Mouse (Mus musculus): ENCODE data around the gene Neurod4.
"Not testable (repeated sequence)": the region's sequence is repeated elsewhere in the genome, so short reads cannot be mapped to it uniquely, and the experiment has no call there.

The Neurod4 gene

GRCm38 (mm10) chr10:130313531-130313930 lies 33.5 kb upstream of the Neurod4 start:
- Histone ChIP-seq H3K27me3 (ENCODE audit: insufficient read depth, low read length) (no peaks in the 10 kb centered on the region), H3K4me1 (replicated peaks; ENCODE audit: low read depth, low read length) (no peaks in the 10 kb centered on the region), H3K36me3 (ENCODE audit: insufficient read depth, low read length) (no peaks in the 10 kb centered on the region), H3K4me3 (replicated peaks; ENCODE audit: low read length) (no peak overlapping the region), H3K9me3 (ENCODE audit: low read length) (no peaks in the 10 kb centered on the region)
- peak; percentile 32 for TF ChIP-seq CTCF (conservative IDR thresholded peaks at IDR 0.05; ENCODE audit: low read length)
- no peak for TF ChIP-seq NANOG (IDR thresholded peaks at IDR 0.05; ENCODE audit: borderline replicate concordance, low read length)
- no peak for TF ChIP-seq POU5F1 (IDR thresholded peaks at IDR 0.05; ENCODE audit: borderline replicate concordance, low read length)

DNA sequence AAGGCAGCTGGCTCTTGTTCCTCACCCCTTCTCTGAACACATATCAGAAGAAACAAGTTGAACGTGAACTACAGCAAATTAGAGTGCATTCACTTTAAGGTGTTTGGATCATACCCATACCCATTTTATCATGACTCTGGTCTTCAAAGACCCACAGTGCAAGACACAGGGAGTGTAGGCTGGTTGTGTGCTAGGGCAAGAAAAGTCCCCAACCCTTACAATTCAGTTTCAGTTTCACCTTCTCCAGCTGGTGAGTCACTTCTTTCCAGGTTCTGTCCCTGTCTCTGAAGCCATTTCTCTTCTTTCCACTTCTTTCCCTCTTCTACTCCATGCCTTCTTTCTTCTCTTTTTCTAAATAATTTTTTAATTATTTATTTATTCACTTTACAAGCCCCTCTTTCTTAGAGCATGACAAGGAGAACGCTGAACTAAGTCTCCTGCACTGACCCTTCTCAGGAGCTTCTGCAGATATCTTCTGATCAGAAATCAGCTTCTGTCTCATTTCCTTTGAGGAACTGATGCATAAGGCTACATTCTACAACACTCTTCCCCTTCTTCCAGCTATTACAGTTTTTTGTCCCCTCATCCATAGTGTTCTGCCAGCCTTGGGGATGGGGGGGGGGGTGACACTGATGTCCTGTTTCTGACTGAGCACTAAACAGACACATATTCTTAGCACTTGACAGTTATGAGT lies 31.6 kb upstream of the Neurod4 start:
- Histone ChIP-seq H3K9me3 (ENCODE audit: low read length) (no peaks in the 10 kb centered on the region), H3K4me3 (replicated peaks; ENCODE audit: low read length) (no peak overlapping the region), H3K4me1 (replicated peaks; ENCODE audit: low read depth, low read length) (no peaks in the 10 kb centered on the region), H3K27me3 (ENCODE audit: insufficient read depth, low read length) (no peaks in the 10 kb centered on the region), H3K36me3 (ENCODE audit: insufficient read depth, low read length) (no peaks in the 10 kb centered on the region)
- TF ChIP-seq POU5F1 (IDR thresholded peaks at IDR 0.05; ENCODE audit: borderline replicate concordance, low read length) (no peak), CTCF (conservative IDR thresholded peaks at IDR 0.05; ENCODE audit: low read length) (no peak), NANOG (IDR thresholded peaks at IDR 0.05; ENCODE audit: borderline replicate concordance, low read length) (no peak)

GRCm38 (mm10) chr10:130304138-130304537 lies 24.1 kb upstream of the Neurod4 start:
- not testable (repeated sequence) for H3K4me3 ChIP-seq (replicated peaks; ENCODE audit: low read length); H3K27me3 ChIP-seq (ENCODE audit: insufficient read depth, low read length); H3K9me3 ChIP-seq (ENCODE audit: low read length); H3K36me3 ChIP-seq (ENCODE audit: insufficient read depth, low read length); H3K4me1 ChIP-seq (replicated peaks; ENCODE audit: low read depth, low read length)

- peaks cover 19% of the 10 kb centered on the region for H3K4me1 ChIP-seq (replicated peaks; ENCODE audit: low read depth, low read length)
- H3K36me3 ChIP-seq (ENCODE audit: insufficient read depth, low read length); H3K4me3 ChIP-seq (replicated peaks; ENCODE audit: low read length); H3K27me3 ChIP-seq (ENCODE audit: insufficient read depth, low read length); H3K9me3 ChIP-seq (ENCODE audit: low read length): not testable (repeated sequence)
- TF ChIP-seq CTCF (conservative IDR thresholded peaks at IDR 0.05; ENCODE audit: low read length) = peak; percentile 37
These were observed 18.7 kb upstream of the Neurod4 start for GRCm38 (mm10) chr10:130298748-130299147.

DNA sequence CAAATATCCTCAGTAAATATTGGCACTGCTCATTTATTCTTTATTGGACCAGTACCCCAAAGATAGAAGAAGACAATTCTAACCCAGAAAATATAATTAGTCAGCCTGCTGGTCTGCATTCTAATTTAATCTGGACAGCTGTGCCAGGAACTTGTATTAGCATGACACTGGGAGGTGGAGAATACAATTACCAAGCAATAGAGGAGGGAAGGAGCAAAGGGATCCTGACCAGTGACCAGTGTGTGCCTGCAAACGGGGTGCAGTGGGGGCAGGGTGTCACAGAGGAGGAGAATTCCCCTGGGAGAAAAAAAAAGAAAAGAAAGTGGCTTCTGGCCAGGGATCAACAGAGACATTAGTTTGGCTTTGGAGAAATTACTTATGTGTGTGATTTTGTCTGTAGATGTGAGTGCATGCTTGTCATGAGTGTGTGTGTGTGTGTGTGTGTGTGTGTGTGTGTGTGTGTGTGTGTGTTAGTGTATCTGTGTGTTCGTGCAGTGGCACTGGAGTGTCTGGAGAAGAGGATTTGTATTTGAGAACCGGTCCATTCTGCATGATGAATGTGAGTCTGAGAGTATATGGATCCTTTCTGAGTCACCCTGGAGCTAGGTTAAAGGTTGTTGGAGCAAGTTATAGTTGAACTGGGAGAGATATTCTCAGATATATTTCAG lies 13.8 kb upstream of the Neurod4 start:
- H3K36me3 ChIP-seq (ENCODE audit: insufficient read depth, low read length) = no peaks in the 10 kb centered on the region
- no peaks in the 10 kb centered on the region for H3K27me3 ChIP-seq (ENCODE audit: insufficient read depth, low read length)
- TF ChIP-seq NANOG (IDR thresholded peaks at IDR 0.05; ENCODE audit: borderline replicate concordance, low read length) (no peak), POU5F1 (IDR thresholded peaks at IDR 0.05; ENCODE audit: borderline replicate concordance, low read length) (0 out of 2 replicates have a peak, but pooled peaks have one; percentile 11)

DNA sequence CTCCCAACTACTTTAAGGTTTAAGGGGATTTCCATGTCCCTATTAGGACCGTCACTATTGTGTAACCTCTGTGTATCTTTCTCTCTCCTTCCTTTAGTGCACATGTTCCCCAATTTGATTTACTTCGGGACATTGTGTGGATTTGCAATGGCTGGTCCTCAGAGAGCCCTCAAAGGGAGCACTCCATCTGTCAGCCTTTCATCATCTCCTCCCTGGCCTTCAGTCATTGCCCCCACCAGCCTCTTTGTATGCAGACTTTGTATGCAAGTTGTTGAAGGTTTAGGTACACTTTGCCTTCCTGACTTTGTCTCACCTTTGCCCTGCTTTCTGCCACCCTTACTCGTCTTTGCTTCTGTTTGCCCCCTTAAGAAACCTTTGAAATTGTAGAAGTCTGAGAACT lies 8.0 kb upstream of the Neurod4 start:
- peaks cover 6% of the 10 kb centered on the region for H3K4me1 ChIP-seq (replicated peaks; ENCODE audit: low read depth, low read length)
- H3K36me3 ChIP-seq (ENCODE audit: insufficient read depth, low read length) = no peaks in the 10 kb centered on the region
- TF ChIP-seq NANOG (IDR thresholded peaks at IDR 0.05; ENCODE audit: borderline replicate concordance, low read length) (no peak), POU5F1 (IDR thresholded peaks at IDR 0.05; ENCODE audit: borderline replicate concordance, low read length) (no peak), CTCF (conservative IDR thresholded peaks at IDR 0.05; ENCODE audit: low read length) (no peak)
- H3K27me3 ChIP-seq (ENCODE audit: insufficient read depth, low read length) = no peaks in the 10 kb centered on the region
- H3K9me3 ChIP-seq (ENCODE audit: low read length) = no peaks in the 10 kb centered on the region
- H3K4me3 ChIP-seq (replicated peaks; ENCODE audit: low read length) = no peak overlapping the region

More for the DNA sequence above, 13.8 kb upstream of the Neurod4 start:
- no peaks in the 10 kb centered on the region for H3K9me3 ChIP-seq (ENCODE audit: low read length)
- H3K4me3 ChIP-seq (replicated peaks; ENCODE audit: low read length) = no peak overlapping the region
- peaks cover 32% of the 10 kb centered on the region for H3K4me1 ChIP-seq (replicated peaks; ENCODE audit: low read depth, low read length)

- Histone ChIP-seq H3K27me3 (ENCODE audit: insufficient read depth, low read length) (no peaks in the 10 kb centered on the region), H3K4me1 (replicated peaks; ENCODE audit: low read depth, low read length) (peaks cover under 1% of the 10 kb centered on the region), H3K4me3 (replicated peaks; ENCODE audit: low read length) (no peak overlapping the region), H3K9me3 (ENCODE audit: low read length) (no peaks in the 10 kb centered on the region), H3K36me3 (ENCODE audit: insufficient read depth, low read length) (no peaks in the 10 kb centered on the region)
- TF ChIP-seq CTCF (conservative IDR thresholded peaks at IDR 0.05; ENCODE audit: low read length) = no peak
- no peak for TF ChIP-seq NANOG (IDR thresholded peaks at IDR 0.05; ENCODE audit: borderline replicate concordance, low read length)
- no peak for TF ChIP-seq POU5F1 (IDR thresholded peaks at IDR 0.05; ENCODE audit: borderline replicate concordance, low read length)
These were observed 7.2 kb upstream of the Neurod4 start for GRCm38 (mm10) chr10:130287201-130287600.

- Histone ChIP-seq H3K9me3 (ENCODE audit: low read length) (no peaks in the 10 kb centered on the region), H3K4me3 (replicated peaks; ENCODE audit: low read length) (no peak overlapping the region), H3K36me3 (ENCODE audit: insufficient read depth, low read length) (no peaks in the 10 kb centered on the region), H3K27me3 (ENCODE audit: insufficient read depth, low read length) (no peaks in the 10 kb centered on the region), H3K4me1 (replicated peaks; ENCODE audit: low read depth, low read length) (peaks cover 13% of the 10 kb centered on the region)
- TF ChIP-seq POU5F1 (IDR thresholded peaks at IDR 0.05; ENCODE audit: borderline replicate concordance, low read length) (no peak), CTCF (conservative IDR thresholded peaks at IDR 0.05; ENCODE audit: low read length) (no peak), NANOG (IDR thresholded peaks at IDR 0.05; ENCODE audit: borderline replicate concordance, low read length) (no peak)
These were observed 2.0 kb upstream of the Neurod4 start for GRCm38 (mm10) chr10:130281982-130282449.

- Histone ChIP-seq H3K27me3 (ENCODE audit: insufficient read depth, low read length) (no peaks in the 10 kb centered on the region), H3K4me3 (replicated peaks; ENCODE audit: low read length) (no peak overlapping the region), H3K4me1 (replicated peaks; ENCODE audit: low read depth, low read length) (peaks cover 5% of the 10 kb centered on the region), H3K36me3 (ENCODE audit: insufficient read depth, low read length) (no peaks in the 10 kb centered on the region), H3K9me3 (ENCODE audit: low read length) (no peaks in the 10 kb centered on the region)
- TF ChIP-seq POU5F1 (IDR thresholded peaks at IDR 0.05; ENCODE audit: borderline replicate concordance, low read length) (no peak), NANOG (IDR thresholded peaks at IDR 0.05; ENCODE audit: borderline replicate concordance, low read length) (no peak), CTCF (conservative IDR thresholded peaks at IDR 0.05; ENCODE audit: low read length) (no peak)
These were observed 3.5 kb downstream of the Neurod4 start for GRCm38 (mm10) chr10:130276496-130276895.

Data from E14TG2a.4 (cell line).